Mouse (Mus musculus): Measurements from ENCODE around the gene Paxbp1.

DNA sequence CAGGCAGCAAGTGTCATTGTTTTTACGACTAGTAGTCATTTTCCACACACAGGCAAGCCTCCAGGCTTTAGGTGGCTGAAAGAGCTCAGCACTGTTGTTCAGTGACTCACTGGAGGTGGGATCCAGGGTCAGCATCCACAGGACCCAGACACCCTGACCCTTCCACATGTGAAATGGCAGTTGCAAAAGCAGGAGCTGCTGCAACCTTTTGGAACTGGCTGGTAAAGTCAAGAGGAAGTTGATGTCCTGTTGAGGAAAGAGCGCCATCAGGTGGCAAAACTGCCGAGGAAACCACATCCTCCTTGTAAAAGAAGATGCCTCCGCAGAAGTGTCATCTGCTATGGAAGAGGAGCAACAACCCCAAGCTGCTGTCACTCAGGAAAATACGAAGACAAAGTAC, 31.8 kb upstream of the Paxbp1 start:
- TF ChIP-seq CTCF (IDR thresholded peaks at IDR 0.05; ENCODE audit: borderline replicate concordance, control insufficient read depth, extremely low read depth, insufficient read depth, low read length, poor library complexity) (no peak), POLR2A (IDR thresholded peaks at IDR 0.05; ENCODE audit: control insufficient read depth, extremely low read depth, insufficient read depth, low read length, poor library complexity) (no peak)

Data from thymus, adult 2 months (tissue).